ENCODE assay signal across 11 mouse cellular contexts in the genomic region with DNA sequence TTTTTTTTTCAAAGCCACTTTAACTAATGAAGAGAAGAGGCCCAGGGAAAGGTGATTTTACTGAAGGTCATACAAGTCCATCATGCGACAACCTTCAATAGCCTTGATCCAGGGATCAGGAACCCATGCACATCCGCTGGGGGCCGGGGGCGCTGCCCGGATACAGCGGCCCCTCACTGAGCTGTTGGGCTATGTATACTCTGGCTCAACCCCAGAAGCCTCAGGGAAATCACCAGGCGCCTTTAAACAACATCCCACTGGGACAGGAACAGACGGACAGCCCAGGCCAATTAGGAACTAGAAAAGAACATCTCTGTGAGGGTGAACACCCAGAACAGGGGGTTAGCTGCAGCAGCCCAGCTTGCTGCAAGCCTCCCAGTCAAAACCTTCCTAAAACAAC. TPM values are rescaled to one million over a fixed set of nuclear protein-coding genes. Genes with fewer than 3 reads are reported as not detected.
DNase-seq lines count a peak whose midpoint lies in the region; ATAC-seq and TF ChIP-seq lines count a peak whose summit lies in the region.
"Had no signal": no experiment of that assay in that cellular context is flagged by ENCODE, and none has a peak within 500 bp of the region (broad histone marks: within the 10 kb centered on the region; RNA-seq: fewer than 3 reads in every experiment).

A gene (plus strand): TSS at position 301 of the 400 bp plus-strand sequence.

- TF ChIP-seq POLR2A in cortical plate, adult 2 months (IDR thresholded peaks at IDR 0.05; ENCODE audit: extremely low read depth, insufficient read depth, low read length): no peak

- no peaks in the 10 kb centered on the region for H3K9me3 ChIP-seq in heart, postnatal 0 days (replicated peaks; ENCODE audit: control insufficient read depth, low read length)
- no peaks in the 10 kb centered on the region for H3K9me3 ChIP-seq in lung, embryonic 14.5 days (ENCODE audit: low read depth, low read length)
- H3K9me3 ChIP-seq in liver, embryonic 15.5 days (replicated peaks): no peaks in the 10 kb centered on the region

- DNase-seq in heart, postnatal 0 days (ENCODE audit: low spot score): no peak
- DNase-seq in heart, adult 18-20 months: no peak
- DNase-seq in lung, embryonic 14.5 days: peak; percentile 23
- DNase-seq in lung, postnatal 14 days: no peak
- no peak for DNase-seq in natural killer cell, adult 2 months (ENCODE audit: low spot score in 2 of 2)
- no peak for DNase-seq in right cerebral cortex, postnatal 25 days

- no peak for TF ChIP-seq CTCF in heart, postnatal 0 days (IDR thresholded peaks at IDR 0.05; ENCODE audit: low read depth)
- TF ChIP-seq CTCF in lung, embryonic 14.5 days (IDR thresholded peaks at IDR 0.05; ENCODE audit: low read depth): no peak
- TF ChIP-seq CTCF in cortical plate, adult 2 months (IDR thresholded peaks at IDR 0.05; ENCODE audit: extremely low read depth, insufficient read depth, low read length): no peak

- no peak for ATAC-seq in heart, postnatal 0 days (ENCODE audit: insufficient read depth, low read depth)
- no peak for ATAC-seq in lung, embryonic 14.5 days (ENCODE audit: insufficient read depth)
- ATAC-seq in liver, embryonic 15.5 days (ENCODE audit: insufficient read depth): no peak

- no peak for TF ChIP-seq EP300 in heart, postnatal 0 days (IDR thresholded peaks at IDR 0.05; ENCODE audit: low read depth)

- no peak within 1 kb of the TSS for H3K4me3 ChIP-seq in heart, postnatal 0 days (ENCODE audit: low read depth, low read length)
- H3K4me3 ChIP-seq in lung, embryonic 14.5 days (ENCODE audit: low read depth, low read length): no peak within 1 kb of the TSS
- H3K4me3 ChIP-seq in cortical plate, adult 2 months (ENCODE audit: insufficient read depth, low read length): peak within 1 kb of the TSS; percentile 15; the same call in 1 of the 2 replicates
- H3K4me3 ChIP-seq in liver, embryonic 15.5 days (replicated peaks): no peak within 1 kb of the TSS

- H3K36me3 ChIP-seq in heart, postnatal 0 days (replicated peaks; ENCODE audit: control insufficient read depth, insufficient read depth, low read length): no peaks in the 10 kb centered on the region
- no peaks in the 10 kb centered on the region for H3K36me3 ChIP-seq in lung, embryonic 14.5 days (ENCODE audit: insufficient read depth)
- H3K36me3 ChIP-seq in liver, embryonic 15.5 days (replicated peaks): no peaks in the 10 kb centered on the region

- H3K27me3 ChIP-seq in heart, postnatal 0 days (ENCODE audit: control insufficient read depth, insufficient read depth, low read length): no peaks in the 10 kb centered on the region
- no peaks in the 10 kb centered on the region for H3K27me3 ChIP-seq in lung, embryonic 14.5 days (ENCODE audit: insufficient read depth, low read length)
- H3K27me3 ChIP-seq in liver, embryonic 15.5 days: no peaks in the 10 kb centered on the region
- H3K27me3 ChIP-seq: CH12.LX had no signal

- H3K4me2 ChIP-seq in heart, postnatal 0 days (ENCODE audit: low read depth, low read length): no peak within 1 kb of the TSS
- H3K4me2 ChIP-seq in lung, embryonic 14.5 days: no peak within 1 kb of the TSS
- H3K4me2 ChIP-seq in liver, embryonic 15.5 days: no peak within 1 kb of the TSS

- H3K4me1 ChIP-seq in heart, postnatal 0 days (ENCODE audit: control insufficient read depth, insufficient read depth): no peaks in the 10 kb centered on the region
- H3K4me1 ChIP-seq in lung, embryonic 14.5 days (ENCODE audit: insufficient read depth): peaks cover 9% of the 10 kb centered on the region; the same call in 1 of the 2 replicates
- H3K4me1 ChIP-seq in cortical plate, adult 2 months (ENCODE audit: control insufficient read depth, insufficient read depth, low read length): peaks cover 4% of the 10 kb centered on the region
- H3K4me1 ChIP-seq in liver, embryonic 15.5 days (replicated peaks): peaks cover 31% of the 10 kb centered on the region

- H3K27ac ChIP-seq in heart, postnatal 0 days (ENCODE audit: low read depth): peak within 1 kb of the TSS; percentile 15; the same call in 1 of the 2 replicates
- no peak within 1 kb of the TSS for H3K27ac ChIP-seq in lung, embryonic 14.5 days (ENCODE audit: low read depth)
- H3K27ac ChIP-seq in cortical plate, adult 2 months (ENCODE audit: insufficient read depth, low read length): 0 out of 2 replicates have a peak within 1 kb of the TSS, but pooled peaks have one; percentile 5
- H3K27ac ChIP-seq in liver, embryonic 15.5 days (replicated peaks): peak within 1 kb of the TSS; percentile 14; the same call in 1 of the 2 replicates

- 73% methylated on average over 8 of the region's 8 CpGs for WGBS in heart, postnatal 0 days
- 52% methylated on average over 8 of the region's 8 CpGs for WGBS in lung, embryonic 14.5 days
- WGBS in liver, embryonic 15.5 days (ENCODE audit: insufficient replicate concordance): 71% methylated on average over 8 of the region's 8 CpGs

- H3K9ac ChIP-seq in heart, postnatal 0 days (replicated peaks; ENCODE audit: low read depth, low read length): no peak within 1 kb of the TSS
- H3K9ac ChIP-seq in lung, embryonic 14.5 days: no peak within 1 kb of the TSS
- H3K9ac ChIP-seq in liver, embryonic 15.5 days: no peak within 1 kb of the TSS

RNA-seq across cellular contexts. Expression of the gene that starts here (rescaled TPM):
- total RNA-seq in heart, postnatal 0 days (2014; rRNA removed; ENCODE audit: low replicate concordance): not detected in 2 replicates
- polyA plus RNA-seq in heart, postnatal 0 days (2015; fragmentation: Nextera tagmentation; extraction: Ambion mirVana): 0.05 and 0.18 TPM in 2 replicates
- total RNA-seq in heart, adult 18-20 months (2021): not detected
- not detected in 2 replicates for polyA plus RNA-seq in lung, embryonic 14.5 days (2014; fragmentation: Nextera tagmentation; extraction: Ambion mirVana)
- 23.4 and 23.9 TPM in 2 replicates for polyA plus RNA-seq in cortical plate, adult 2 months (2012; rRNA removed)
- 2.1 and 2.3 TPM in 2 replicates for polyA plus RNA-seq in liver, embryonic 15.5 days (2015; fragmentation: Nextera tagmentation; extraction: Ambion mirVana)
- total RNA-seq: CH12.LX; gastrocnemius, adult 18-20 months; heart, postnatal 25 days had no signal

Comparison
In these comparisons a context has a peak if more than half of its experiments do, and no peak if none do; other contexts are left out.
1. Peak in DNase-seq in lung, embryonic 14.5 days; RNA of the gene not detected or under 1 TPM.